Mouse (Mus musculus): Measurements from ENCODE around the gene Vps52. TPM values are rescaled to one million over a fixed set of nuclear protein-coding genes. Genes with fewer than 3 reads are reported as not detected.
A peak's percentile ranks its signal among the peaks of the same experiment; 100 is the strongest.

The Vps52 gene
- polyA plus RNA-seq, 1 experiment from 2014 or later = 27.7 TPM

- no peak overlapping the region for H3K4me2 ChIP-seq
- no peak for ATAC-seq (ENCODE audit: low read depth)
- DNase-seq = no peak
- WGBS (ENCODE audit: insufficient replicate concordance) = 86% methylated on average over 21 of the region's 21 CpGs
- H3K9ac ChIP-seq = no peak overlapping the region
- H3K27me3 ChIP-seq = no peaks in the 10 kb centered on the region
- H3K27ac ChIP-seq = peak overlapping the region; percentile 70
- H3K4me1 ChIP-seq (replicated peaks) = peaks cover 61% of the 10 kb centered on the region
- no peak overlapping the region for H3K4me3 ChIP-seq (replicated peaks)
- no peaks in the 10 kb centered on the region for H3K9me3 ChIP-seq (replicated peaks)
- H3K36me3 ChIP-seq = peaks cover 25% of the 10 kb centered on the region
Observed at GRCm38 (mm10) chr17:33925406-33926116, 30.1 kb upstream of the Vps52 start.

DNA sequence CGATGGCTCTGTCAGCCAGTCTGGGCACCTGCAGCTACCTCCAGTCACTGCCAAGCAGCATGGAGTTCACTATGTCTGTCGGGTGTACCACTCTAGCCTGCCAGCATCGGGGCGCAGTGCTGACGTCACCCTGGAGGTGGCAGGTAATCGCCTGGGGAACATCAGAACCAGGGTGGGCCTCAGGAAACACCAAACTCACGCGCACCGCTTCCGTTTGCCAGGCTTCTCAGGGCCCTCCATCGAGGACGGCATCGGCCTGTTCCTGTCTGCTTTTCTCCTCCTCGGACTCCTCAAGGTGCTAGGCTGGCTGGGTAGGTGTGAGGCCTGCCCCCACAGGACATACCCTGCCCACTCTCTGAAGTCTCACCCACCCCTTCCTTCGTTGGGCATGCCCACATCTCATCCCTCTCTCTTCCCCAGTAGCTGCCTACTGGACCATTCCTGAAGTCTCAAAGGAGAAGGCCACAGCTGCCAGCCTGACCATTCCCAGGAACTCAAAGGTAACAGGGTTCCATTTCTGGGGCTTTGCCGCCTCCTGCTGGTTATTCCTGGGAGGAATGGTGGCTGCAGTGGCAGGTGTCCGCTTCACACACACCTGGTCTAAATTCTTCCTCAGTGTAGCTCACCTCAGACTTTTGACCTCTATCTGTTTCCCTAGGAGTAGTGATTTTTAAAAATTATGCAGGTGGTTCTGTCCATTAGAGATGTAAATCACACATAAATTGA, 29.2 kb upstream of the Vps52 start:
- DNase-seq (no peak), ATAC-seq (ENCODE audit: low read depth) (no peak)
- Histone ChIP-seq H3K27me3 (no peaks in the 10 kb centered on the region), H3K4me1 (replicated peaks) (peaks cover 63% of the 10 kb centered on the region), H3K9ac (no peak overlapping the region), H3K36me3 (peaks cover 25% of the 10 kb centered on the region), H3K4me2 (no peak overlapping the region), H3K9me3 (replicated peaks) (no peaks in the 10 kb centered on the region), H3K27ac (no peak overlapping the region), H3K4me3 (replicated peaks) (no peak overlapping the region)
- 79% methylated on average over 17 of the region's 17 CpGs for WGBS (ENCODE audit: insufficient replicate concordance)

- Histone ChIP-seq H3K9ac (peak overlapping the region; percentile 92), H3K4me1 (replicated peaks) (peaks cover 73% of the 10 kb centered on the region), H3K4me3 (replicated peaks) (peak overlapping the region; percentile 88), H3K27me3 (no peaks in the 10 kb centered on the region), H3K36me3 (peaks cover 41% of the 10 kb centered on the region), H3K27ac (peak overlapping the region; percentile 96; the same call in 1 of the 2 replicates), H3K4me2 (peak overlapping the region; percentile 100), H3K9me3 (replicated peaks) (no peaks in the 10 kb centered on the region)
- WGBS (ENCODE audit: insufficient replicate concordance) = 49% methylated on average over 21 of the region's 21 CpGs
- DNase-seq (no peak), ATAC-seq (ENCODE audit: low read depth) (no peak)
Observed at GRCm38 (mm10) chr17:33928251-33928947, 27.2 kb upstream of the Vps52 start.

GRCm38 (mm10) chr17:33929371-33930279, 26.0 kb upstream of the Vps52 start, which contains the start of gene Rgl2:
TSS of gene Rgl2 (plus strand) at chr17:33929543.
- H3K4me1 ChIP-seq (replicated peaks) = peaks cover 65% of the 10 kb centered on the region
- ATAC-seq (ENCODE audit: low read depth) (peak; percentile 79), DNase-seq (peak; percentile 91)
- H3K4me3 ChIP-seq (replicated peaks) = peak within 1 kb of the TSS; percentile 88
- peak within 1 kb of the TSS; percentile 100 for H3K4me2 ChIP-seq
- peaks cover 52% of the 10 kb centered on the region for H3K36me3 ChIP-seq
- no peaks in the 10 kb centered on the region for H3K9me3 ChIP-seq (replicated peaks)
- H3K9ac ChIP-seq = peak within 1 kb of the TSS; percentile 92
- WGBS (ENCODE audit: insufficient replicate concordance) = 0% methylated on average over 77 of the region's 80 CpGs
- H3K27ac ChIP-seq = peak within 1 kb of the TSS; percentile 96
- H3K27me3 ChIP-seq = no peaks in the 10 kb centered on the region

DNA sequence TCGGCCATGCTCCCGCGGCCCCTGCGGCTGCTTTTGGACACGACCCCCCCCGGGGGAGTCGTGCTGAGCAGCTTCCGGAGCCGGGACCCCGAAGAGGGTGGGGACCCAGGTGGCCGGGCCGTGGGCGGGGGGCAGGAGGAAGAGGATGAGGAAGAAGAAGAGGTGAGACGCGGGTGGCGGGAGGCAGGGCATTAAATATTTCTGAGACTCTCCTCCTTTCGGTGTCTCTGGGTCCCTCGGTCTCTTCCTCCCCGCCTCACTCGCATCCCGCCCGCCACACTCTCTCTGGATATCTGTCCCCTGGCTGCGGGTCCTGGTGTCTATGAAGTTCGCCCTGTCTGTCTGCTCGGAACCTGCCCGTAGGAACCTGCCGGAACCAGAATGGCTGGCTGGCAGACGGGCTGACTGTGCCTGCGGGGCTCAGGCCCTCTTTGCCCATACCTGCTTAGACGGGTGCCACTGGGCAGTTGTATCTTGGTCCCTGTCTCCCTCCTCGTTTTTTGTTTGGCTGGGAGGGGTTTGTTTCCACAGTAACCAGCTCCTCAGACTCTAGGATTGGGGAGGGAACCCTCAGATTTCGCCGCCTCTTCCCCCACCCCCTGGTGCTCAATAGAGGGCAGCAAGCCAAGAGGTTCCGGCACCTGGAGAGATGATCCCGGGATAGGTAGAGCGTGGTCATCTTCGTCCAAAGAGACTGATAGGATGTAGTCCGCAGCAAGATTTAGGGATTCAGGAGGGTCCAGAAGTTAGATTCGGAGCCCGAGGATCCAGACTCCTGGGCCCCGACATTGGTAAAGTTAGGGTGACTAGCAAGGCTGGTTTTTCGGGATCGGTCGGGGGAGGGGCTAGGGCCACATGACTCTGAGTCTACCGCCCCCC, 25.1 kb upstream of the Vps52 start:
- H3K9me3 ChIP-seq (replicated peaks) = no peaks in the 10 kb centered on the region
- peak overlapping the region; percentile 96 for H3K27ac ChIP-seq
- peak overlapping the region; percentile 88 for H3K4me3 ChIP-seq (replicated peaks)
- peak overlapping the region; percentile 92 for H3K9ac ChIP-seq
- WGBS (ENCODE audit: insufficient replicate concordance) = 1% methylated on average over 45 of the region's 45 CpGs
- peaks cover 59% of the 10 kb centered on the region for H3K4me1 ChIP-seq (replicated peaks)
- peaks cover 51% of the 10 kb centered on the region for H3K36me3 ChIP-seq
- ATAC-seq (ENCODE audit: low read depth) (peak; percentile 17; the same call in 1 of the 2 replicates), DNase-seq (peak; percentile 51)
- peak overlapping the region; percentile 100 for H3K4me2 ChIP-seq
- H3K27me3 ChIP-seq = no peaks in the 10 kb centered on the region

GRCm38 (mm10) chr17:33931159-33931866, 24.3 kb upstream of the Vps52 start:
- Histone ChIP-seq H3K27ac (peak overlapping the region; percentile 29), H3K9me3 (replicated peaks) (no peaks in the 10 kb centered on the region), H3K27me3 (no peaks in the 10 kb centered on the region), H3K9ac (peak overlapping the region; percentile 92), H3K4me1 (replicated peaks) (peaks cover 55% of the 10 kb centered on the region), H3K4me3 (replicated peaks) (peak overlapping the region; percentile 88), H3K36me3 (peaks cover 47% of the 10 kb centered on the region), H3K4me2 (peak overlapping the region; percentile 100)
- WGBS (ENCODE audit: insufficient replicate concordance) = 50% methylated on average over 18 of the region's 18 CpGs
- DNase-seq (no peak), ATAC-seq (ENCODE audit: low read depth) (no peak)

DNA sequence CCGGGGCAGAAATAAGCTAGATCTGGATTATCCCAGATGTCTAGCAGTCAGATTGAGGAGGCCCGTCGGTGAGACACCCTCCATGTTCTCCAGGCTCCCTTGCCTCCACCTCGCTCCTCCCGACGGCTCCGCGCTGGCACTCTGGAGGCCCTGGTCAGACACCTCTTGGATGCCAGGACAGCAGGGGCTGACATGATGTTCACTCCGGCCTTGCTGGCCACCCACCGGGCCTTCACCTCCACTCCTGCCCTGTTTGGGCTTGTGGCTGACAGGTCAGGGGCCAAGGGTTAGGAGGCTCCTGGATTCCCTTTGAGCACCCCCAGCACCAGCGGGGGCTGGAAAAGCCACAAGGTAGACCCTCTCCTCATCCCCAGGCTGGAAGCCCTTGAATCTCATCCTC, 23.7 kb upstream of the Vps52 start:
- Histone ChIP-seq H3K27ac (no peak overlapping the region), H3K9ac (no peak overlapping the region), H3K27me3 (no peaks in the 10 kb centered on the region), H3K9me3 (replicated peaks) (no peaks in the 10 kb centered on the region), H3K4me3 (replicated peaks) (no peak overlapping the region), H3K4me2 (no peak overlapping the region), H3K4me1 (replicated peaks) (peaks cover 55% of the 10 kb centered on the region), H3K36me3 (peaks cover 46% of the 10 kb centered on the region)
- 93% methylated on average over 11 of the region's 11 CpGs for WGBS (ENCODE audit: insufficient replicate concordance)
- DNase-seq (no peak), ATAC-seq (ENCODE audit: low read depth) (no peak)

- Histone ChIP-seq H3K4me2 (no peak overlapping the region), H3K9ac (no peak overlapping the region), H3K4me1 (replicated peaks) (peaks cover 55% of the 10 kb centered on the region), H3K27ac (no peak overlapping the region), H3K9me3 (replicated peaks) (no peaks in the 10 kb centered on the region), H3K4me3 (replicated peaks) (no peak overlapping the region), H3K27me3 (no peaks in the 10 kb centered on the region), H3K36me3 (peaks cover 51% of the 10 kb centered on the region)
- ATAC-seq (ENCODE audit: low read depth) = no peak
- 87% methylated on average over 14 of the region's 14 CpGs for whole genome bisulfite sequencing (ENCODE audit: insufficient replicate concordance)
- no peak for DNase-seq
Observed at GRCm38 (mm10) chr17:33932448-33932847, 23.2 kb upstream of the Vps52 start.

DNA sequence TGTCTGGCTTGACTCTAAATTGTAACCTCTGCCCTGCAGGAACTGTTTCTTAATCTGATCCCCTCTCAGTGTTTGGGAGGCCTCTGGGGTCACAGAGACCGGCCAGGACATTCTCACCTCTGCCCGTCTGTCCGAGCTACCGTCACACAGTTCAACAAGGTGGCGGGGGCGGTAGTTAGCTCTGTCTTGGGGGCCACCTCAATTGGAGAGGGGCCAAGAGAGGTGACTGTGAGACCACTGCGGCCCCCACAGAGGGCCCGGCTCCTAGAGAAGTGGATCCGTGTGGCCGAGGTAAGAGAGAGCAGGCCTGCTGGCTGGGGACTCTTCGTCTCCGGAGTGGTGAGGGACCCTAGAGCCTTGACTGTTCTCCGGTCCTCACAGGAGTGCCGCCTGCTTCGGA, 22.6 kb upstream of the Vps52 start:
- peaks cover 49% of the 10 kb centered on the region for H3K36me3 ChIP-seq
- no peak overlapping the region for H3K27ac ChIP-seq

More for the DNA sequence above, 22.6 kb upstream of the Vps52 start:
- H3K4me2 ChIP-seq = no peak overlapping the region
- H3K9ac ChIP-seq = no peak overlapping the region
- no peak for ATAC-seq (ENCODE audit: low read depth)
- H3K4me3 ChIP-seq (replicated peaks) = no peak overlapping the region
- 87% methylated on average over 15 of the region's 15 CpGs for WGBS (ENCODE audit: insufficient replicate concordance)
- H3K9me3 ChIP-seq (replicated peaks) = no peaks in the 10 kb centered on the region
- H3K4me1 ChIP-seq (replicated peaks) = peaks cover 50% of the 10 kb centered on the region
- DNase-seq = no peak
- H3K27me3 ChIP-seq = no peaks in the 10 kb centered on the region
